Mouse (Mus musculus) bone marrow macrophage, adult 2 months (primary cell): Measurements from ENCODE around the gene Parp11. TPM values are rescaled to one million over a fixed set of nuclear protein-coding genes. Genes with fewer than 3 reads are reported as not detected.

Source experiments
- H3K27ac ChIP-seq: 2 replicates; pipeline ENCODE4 v1.5.1; 2012; ENCODE audit warnings: low read depth, low read length; ENCODE audit not compliant: insufficient read depth
- H3K4me1 ChIP-seq: 2 replicates; pipeline ENCODE4 v1.6.1; 2012; ENCODE audit warnings: low read length; ENCODE audit not compliant: control insufficient read depth, insufficient read depth
- H3K4me3 ChIP-seq: 2 replicates; pipeline ENCODE4 v1.5.1; 2012; ENCODE audit warnings: mild to moderate bottlenecking, low read length, moderate library complexity; ENCODE audit not compliant: insufficient read depth
- CTCF ChIP-seq: IDR thresholded peaks from 2 replicates; pipeline ENCODE4 v1.5.1; 2012; ENCODE audit warnings: low read depth, mild to moderate bottlenecking, low read length, moderate library complexity
- POLR2A ChIP-seq: IDR thresholded peaks from 2 replicates; pipeline ENCODE4 v1.6.1; 2012; ENCODE audit warnings: mild to moderate bottlenecking, low read depth, low read length, borderline replicate concordance
- polyA plus RNA-seq: library from polyadenylated mRNA; stranded (reverse); fragments of >200 nt; gene quantifications from 2 replicates; pipeline ENCODE4 v1.2.4, GENCODE M21; 2012; ENCODE audit not compliant: missing spikeins, insufficient read depth, insufficient read length

The Parp11 gene
- polyA plus RNA-seq, 1 experiment, result 37.5 TPM

DNA sequence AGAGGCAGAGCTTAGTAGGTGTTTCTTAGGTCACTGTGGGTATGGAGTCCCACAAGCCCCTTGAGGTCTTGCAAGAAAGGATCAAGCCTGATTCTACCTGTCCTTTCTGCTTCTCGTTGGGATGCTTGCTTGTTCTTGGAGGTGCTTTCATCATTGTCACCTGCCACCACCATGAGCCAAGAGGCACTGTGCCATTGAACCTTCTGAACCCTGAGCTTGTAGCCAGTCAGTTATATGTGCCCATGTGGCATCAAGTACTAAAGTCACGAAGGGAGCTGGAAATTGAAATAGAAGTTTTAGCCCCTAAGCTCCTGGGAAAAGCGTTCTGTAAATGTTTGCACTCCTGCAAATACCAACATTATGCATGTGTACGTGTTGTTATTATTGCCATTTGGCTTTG, 14.9 kb downstream of the Parp11 start:
- TF ChIP-seq CTCF, result no peak
- TF ChIP-seq POLR2A, result no peak
- H3K27ac ChIP-seq, result no peak overlapping the region
- no peaks in the 10 kb centered on the region for H3K4me1 ChIP-seq
- no peak overlapping the region for H3K4me3 ChIP-seq

DNA sequence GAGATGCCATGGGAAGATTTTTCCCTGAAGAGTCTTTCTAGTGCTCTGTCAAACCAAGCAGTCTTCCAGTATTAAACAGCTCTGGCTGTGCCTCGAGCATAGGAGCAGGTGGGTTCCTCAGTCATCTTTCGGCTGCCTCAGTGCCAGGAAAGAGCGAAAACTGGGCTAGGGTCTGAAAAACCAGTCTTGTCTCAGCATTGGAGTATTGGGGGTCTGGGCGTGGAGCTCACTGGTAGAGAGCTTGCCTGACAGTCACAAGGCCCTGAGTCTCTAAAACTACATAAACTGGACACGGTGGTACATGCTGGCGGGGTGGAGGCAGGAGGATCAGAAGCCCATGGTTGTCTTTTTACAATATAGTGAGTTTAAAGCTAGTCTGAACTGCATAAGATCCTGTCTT, 15.6 kb downstream of the Parp11 start:
- TF ChIP-seq CTCF, result no peak
- TF ChIP-seq POLR2A, result no peak
- Histone ChIP-seq H3K4me3 (no peak overlapping the region), H3K4me1 (peaks cover 3% of the 10 kb centered on the region; the same call in 1 of the 2 replicates), H3K27ac (no peak overlapping the region)

DNA sequence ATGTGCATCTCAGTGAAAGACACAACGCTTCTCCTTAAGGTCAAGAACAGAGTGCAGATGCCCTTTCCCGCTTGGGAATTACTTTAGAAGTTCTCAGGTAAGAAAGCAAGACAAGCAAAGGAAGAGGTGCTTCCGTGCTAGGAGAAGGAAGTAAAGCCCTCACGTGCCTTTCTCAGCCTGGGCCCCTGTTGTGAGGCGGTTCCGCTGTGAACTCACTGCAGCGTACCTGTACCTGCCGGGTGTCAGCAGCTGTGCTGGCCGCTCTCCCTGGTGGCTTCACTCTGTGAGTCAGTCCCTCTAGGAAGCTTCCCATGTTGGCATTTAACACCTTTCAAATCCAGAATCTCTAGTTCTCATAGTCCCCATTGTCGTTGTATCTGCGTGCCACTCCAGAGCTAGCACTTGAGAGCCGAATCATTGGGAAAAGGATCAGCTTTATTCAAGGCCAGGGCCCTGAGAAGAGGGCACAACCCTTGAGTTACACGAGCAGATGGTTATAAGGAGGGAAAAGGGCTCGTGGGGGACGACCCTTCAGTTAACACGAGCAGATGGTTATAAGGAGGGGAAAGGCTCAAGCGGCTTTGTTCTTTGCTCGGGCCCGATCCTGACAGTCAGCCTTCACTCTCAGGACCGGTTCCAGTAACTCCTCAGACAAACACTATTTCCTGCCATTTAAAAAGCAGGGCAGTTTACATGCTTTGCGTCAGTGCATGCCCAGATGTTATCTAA, 16.8 kb downstream of the Parp11 start:
- Histone ChIP-seq H3K4me1 (peaks cover 8% of the 10 kb centered on the region; the same call in 1 of the 2 replicates), H3K4me3 (no peak overlapping the region), H3K27ac (no peak overlapping the region)
- TF ChIP-seq POLR2A, result no peak
- TF ChIP-seq CTCF, result no peak

DNA sequence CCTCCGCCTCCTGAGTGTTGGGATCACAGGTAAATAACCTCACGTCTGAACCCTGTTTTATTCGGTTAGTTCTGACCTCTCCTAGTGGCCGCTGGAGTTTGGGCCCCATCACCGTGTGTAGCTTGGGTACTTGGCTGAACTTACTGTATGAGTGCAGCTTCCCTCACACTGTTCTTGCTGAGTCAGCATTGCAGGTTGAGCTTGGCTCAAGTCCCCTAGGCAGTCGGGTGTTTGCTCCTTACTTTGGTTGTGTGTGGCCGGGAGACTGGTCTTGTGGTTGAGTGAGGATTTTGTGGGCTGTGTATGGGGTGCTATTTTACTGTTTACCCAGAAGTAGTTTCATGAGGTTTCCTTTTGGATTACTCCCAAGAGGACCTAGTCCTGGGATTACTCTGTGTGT, 17.9 kb downstream of the Parp11 start:
- no peak for TF ChIP-seq POLR2A
- TF ChIP-seq CTCF, result no peak
- Histone ChIP-seq H3K4me3 (no peak overlapping the region), H3K27ac (no peak overlapping the region), H3K4me1 (peaks cover 13% of the 10 kb centered on the region)

DNA sequence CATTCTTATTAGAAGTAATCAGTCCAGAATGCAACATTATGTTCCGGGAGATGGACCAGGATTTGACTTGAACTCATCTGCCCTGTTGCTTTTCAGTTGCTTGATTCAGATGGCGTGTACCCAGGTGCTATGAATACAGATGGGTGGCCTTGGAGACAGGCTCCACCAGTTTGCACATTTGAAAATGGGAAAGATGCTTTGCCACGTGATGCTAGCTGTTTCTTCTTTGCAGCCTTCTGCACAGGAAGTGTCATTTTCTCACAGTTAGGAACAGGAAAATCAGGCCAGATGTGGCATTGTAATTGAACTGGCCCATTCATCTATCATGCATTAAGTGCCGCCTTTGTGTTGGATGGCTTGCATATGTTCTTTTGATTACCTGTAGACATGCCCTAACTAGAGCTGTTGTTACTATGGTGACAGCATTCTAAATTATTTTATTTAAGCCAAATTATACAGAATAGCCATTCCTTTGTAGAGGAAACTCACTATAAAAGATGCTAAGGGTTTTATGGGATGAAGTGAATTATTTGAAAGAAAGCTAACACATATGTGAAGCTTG, 20.2 kb downstream of the Parp11 start:
- Histone ChIP-seq H3K4me3 (no peak overlapping the region), H3K4me1 (peaks cover 24% of the 10 kb centered on the region), H3K27ac (no peak overlapping the region)
- TF ChIP-seq CTCF (no peak), POLR2A (no peak)

DNA sequence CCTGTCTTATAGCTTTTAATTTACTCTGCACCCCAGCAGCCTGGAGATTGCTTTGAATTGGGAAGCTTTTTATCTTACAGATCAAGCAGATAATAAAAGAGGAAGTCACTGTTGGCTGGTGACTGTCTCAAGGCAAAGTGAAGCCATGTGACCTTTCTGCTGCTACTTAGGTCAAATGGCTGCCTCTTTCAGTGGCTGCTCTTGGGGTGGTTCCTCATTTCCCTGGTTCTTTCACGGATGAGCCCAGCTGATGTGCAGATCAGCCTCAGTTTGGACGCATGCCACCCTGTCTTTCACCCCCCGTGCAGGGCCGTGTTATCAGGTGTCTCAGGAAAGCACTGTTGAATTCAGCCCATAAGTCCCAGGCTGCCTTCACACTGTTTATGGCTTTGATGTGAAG, 25.4 kb downstream of the Parp11 start:
- Histone ChIP-seq H3K4me3 (no peak overlapping the region), H3K4me1 (peaks cover 28% of the 10 kb centered on the region), H3K27ac (peak overlapping the region; percentile 82)
- TF ChIP-seq CTCF (no peak), POLR2A (no peak)

DNA sequence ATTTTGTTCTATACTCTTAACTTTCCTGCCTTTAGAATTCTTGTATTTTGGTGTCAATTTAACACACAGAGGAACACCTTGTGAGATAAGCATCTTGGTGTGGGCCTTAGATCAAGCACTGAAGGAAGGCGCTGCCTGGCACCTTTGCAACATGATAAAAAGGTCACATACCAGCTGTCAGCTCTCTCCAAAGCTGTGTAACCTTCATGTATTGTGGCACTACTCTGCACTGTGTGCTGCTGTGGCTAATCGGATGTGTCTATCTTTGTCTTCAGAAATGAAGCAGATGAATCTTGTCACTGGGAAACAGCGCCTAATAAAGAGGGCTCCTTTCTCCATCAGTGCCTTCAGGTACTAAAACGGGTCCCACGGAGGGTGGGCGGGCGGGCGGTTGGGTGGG, 27.3 kb downstream of the Parp11 start:
- peaks cover 24% of the 10 kb centered on the region for H3K4me1 ChIP-seq
- H3K4me3 ChIP-seq, result no peak overlapping the region
- TF ChIP-seq POLR2A (no peak), CTCF (no peak)
- H3K27ac ChIP-seq, result no peak overlapping the region

DNA sequence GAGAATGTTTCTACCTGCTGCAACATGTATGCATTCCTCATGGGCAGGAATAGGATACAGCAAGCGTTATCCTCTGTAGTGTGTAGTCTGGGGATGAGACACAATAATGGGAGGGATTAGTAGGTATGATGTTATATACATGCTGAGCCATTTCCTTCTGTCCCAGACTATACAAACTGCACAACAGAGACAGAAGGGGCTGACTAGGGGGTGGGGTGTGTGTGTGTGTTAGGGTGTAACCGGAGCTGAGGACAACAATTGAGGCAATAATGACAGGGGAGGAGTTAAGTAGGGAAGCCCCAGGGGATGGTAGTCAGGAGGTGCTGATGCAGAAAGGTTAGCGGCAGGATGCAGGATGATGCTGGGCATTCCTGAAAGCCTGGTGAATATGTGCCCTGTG, 28.6 kb downstream of the Parp11 start:
- peaks cover 19% of the 10 kb centered on the region for H3K4me1 ChIP-seq
- H3K4me3 ChIP-seq, result no peak overlapping the region
- no peak overlapping the region for H3K27ac ChIP-seq
- TF ChIP-seq POLR2A (no peak), CTCF (no peak)

DNA sequence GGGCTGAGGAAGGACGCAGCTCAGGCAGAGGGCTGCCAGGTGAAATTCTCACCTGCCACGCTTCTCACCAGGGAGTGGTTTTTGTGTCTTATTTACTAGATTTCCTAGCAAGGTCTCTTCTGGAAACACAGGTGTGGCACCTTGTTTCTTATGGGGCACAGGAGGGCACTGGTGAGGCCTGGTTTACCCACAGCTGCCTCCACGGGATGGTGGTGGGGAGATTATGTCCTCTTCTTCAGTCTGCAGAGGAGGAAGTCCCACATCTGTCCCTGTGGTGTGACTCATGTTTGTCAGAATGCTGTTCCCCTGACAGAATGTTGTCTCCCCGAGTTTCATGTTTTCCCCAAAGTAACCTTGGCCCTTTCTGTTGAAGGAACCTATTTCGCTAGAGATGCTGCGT, 44.4 kb downstream of the Parp11 start:
- TF ChIP-seq POLR2A, result no peak
- TF ChIP-seq CTCF, result no peak
- Histone ChIP-seq H3K4me3 (no peak overlapping the region), H3K27ac (no peak overlapping the region), H3K4me1 (peaks cover 4% of the 10 kb centered on the region; the same call in 1 of the 2 replicates)

DNA sequence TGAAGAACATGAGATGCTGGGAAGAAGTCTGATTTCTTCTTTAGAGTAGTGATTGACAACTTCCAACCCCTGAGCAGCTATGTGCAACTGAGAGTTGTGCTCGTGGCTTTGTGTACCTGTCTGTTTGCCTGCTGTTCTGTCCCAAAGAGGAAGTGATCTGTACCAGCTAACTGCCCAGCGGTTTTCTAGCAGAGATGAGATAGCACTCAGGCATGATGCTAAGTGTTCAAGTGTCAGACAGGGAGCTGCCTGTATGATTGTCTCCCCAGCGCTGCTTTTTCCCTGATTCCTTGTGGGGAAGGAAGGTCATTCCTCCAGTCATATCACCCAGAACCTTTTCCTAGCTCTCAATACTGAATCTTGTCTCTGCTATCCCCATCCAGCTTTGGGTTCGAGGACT, 45.9 kb downstream of the Parp11 start:
- peaks cover 4% of the 10 kb centered on the region; the same call in 1 of the 2 replicates for H3K4me1 ChIP-seq
- TF ChIP-seq CTCF (no peak), POLR2A (no peak)
- H3K4me3 ChIP-seq, result no peak overlapping the region
- no peak overlapping the region for H3K27ac ChIP-seq

DNA sequence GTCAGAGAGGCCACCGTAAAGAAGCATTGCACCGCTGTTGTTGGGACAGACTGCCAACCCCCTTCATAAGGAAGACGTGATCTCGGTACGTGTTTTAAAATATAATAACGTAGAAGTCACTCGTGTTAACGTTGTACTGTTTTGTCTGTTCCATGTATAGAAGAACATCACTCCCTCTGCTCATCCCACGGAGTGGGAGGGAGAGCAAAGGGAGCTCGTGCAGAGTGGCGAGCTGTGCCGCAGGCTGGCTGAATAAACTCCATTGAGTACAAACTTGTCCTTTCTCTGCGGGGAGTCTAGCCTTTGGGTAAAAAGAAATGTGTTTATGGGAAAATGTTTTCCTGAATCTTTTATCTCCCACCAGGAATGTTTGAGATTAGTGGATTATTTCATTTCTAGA, 47.1 kb downstream of the Parp11 start:
- H3K27ac ChIP-seq, result no peak overlapping the region
- peaks cover 4% of the 10 kb centered on the region; the same call in 1 of the 2 replicates for H3K4me1 ChIP-seq
- no peak overlapping the region for H3K4me3 ChIP-seq
- TF ChIP-seq CTCF, result no peak
- TF ChIP-seq POLR2A, result no peak
